In the genomic region with DNA sequence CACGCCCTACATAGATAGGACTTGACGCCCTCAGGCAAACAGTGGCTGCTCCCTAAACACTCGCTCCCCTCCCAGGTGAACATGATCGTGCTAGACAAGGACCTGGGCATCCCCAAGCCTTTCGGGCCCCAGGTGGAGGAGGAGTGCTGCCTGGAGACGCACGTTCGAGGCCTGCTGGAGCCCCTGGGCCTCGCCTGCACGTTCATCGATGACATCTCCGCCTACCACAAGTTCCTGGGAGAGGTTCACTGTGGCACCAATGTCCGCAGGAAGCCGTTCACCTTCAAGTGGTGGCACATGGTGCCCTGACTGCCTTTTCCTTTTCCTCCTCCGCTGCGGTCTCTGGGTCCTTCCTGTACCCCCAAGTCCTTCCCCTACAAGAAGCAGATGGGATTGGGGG, we compare ENCODE assay signal across 23 mouse cellular contexts. TPM values are rescaled to one million over a fixed set of nuclear protein-coding genes. Genes with fewer than 3 reads are reported as not detected.
DNase-seq lines count a peak whose midpoint lies in the region; ATAC-seq and TF ChIP-seq lines count a peak whose summit lies in the region.
"Had no signal": no experiment of that assay in that cellular context is flagged by ENCODE, and none has a peak within 500 bp of the region (broad histone marks: within the 10 kb centered on the region; RNA-seq: fewer than 3 reads in every experiment).

No protein-coding gene starts in this region.

- 0 out of 2 replicates have a peak, but pooled peaks cover 2% of the 10 kb centered on the region for H3K4me1 ChIP-seq in limb, embryonic 15.5 days
- H3K4me1 ChIP-seq in limb, embryonic 10.5 days, result peaks cover 8% of the 10 kb centered on the region; the same call in 1 of the 2 replicates
- H3K4me1 ChIP-seq in forebrain, embryonic 12.5 days, result no peaks in the 10 kb centered on the region
- no peaks in the 10 kb centered on the region; the same call in 1 of the 2 replicates for H3K4me1 ChIP-seq in kidney, adult 2 months (ENCODE audit: control insufficient read depth, insufficient read depth, low read length)
- H3K4me1 ChIP-seq: embryonic facial prominence, embryonic 13.5 days; forebrain, embryonic 13.5 days; hindbrain, embryonic 12.5 days had no signal

- H3K27me3 ChIP-seq in limb, embryonic 15.5 days, result no peaks in the 10 kb centered on the region
- no peaks in the 10 kb centered on the region for H3K27me3 ChIP-seq in limb, embryonic 10.5 days (ENCODE audit: low read depth, poor library complexity, severe bottlenecking)
- H3K27me3 ChIP-seq in C2C12 (ENCODE audit: control insufficient read depth, insufficient read depth, insufficient read length), result no peaks in the 10 kb centered on the region
- no peaks in the 10 kb centered on the region for H3K27me3 ChIP-seq in forebrain, embryonic 12.5 days
- H3K27me3 ChIP-seq in kidney, adult 2 months (replicated peaks; ENCODE audit: control insufficient read depth, insufficient read depth, low read length), result no peaks in the 10 kb centered on the region
- H3K27me3 ChIP-seq: embryonic facial prominence, embryonic 13.5 days; forebrain, embryonic 13.5 days; hindbrain, embryonic 12.5 days; Patski had no signal

- DNase-seq in limb, embryonic 10.5 days (ENCODE audit: low spot score), result no peak
- DNase-seq in T-cell, adult 2 months (ENCODE audit: low spot score), result peak; percentile 52
- peak; percentile 52 for DNase-seq in thymus, postnatal 14 days
- DNase-seq in layer of hippocampus, postnatal 10 days (ENCODE audit: low spot score in 2 of 2), result no peak
- DNase-seq in kidney, adult 2 months, result no peak
- DNase-seq: adrenal gland, adult 2 months; adrenal gland, postnatal 25 days; cerebellum, adult 18-20 months; cerebellum, adult 9-11 months; cerebellum, postnatal 36 days; forebrain, postnatal 0 days; heart, adult 18-20 months; heart, postnatal 10 days; heart, postnatal 4 days had no signal

- H3K9me3 ChIP-seq in limb, embryonic 15.5 days, result no peaks in the 10 kb centered on the region
- no peaks in the 10 kb centered on the region for H3K9me3 ChIP-seq in limb, embryonic 10.5 days (replicated peaks)
- no peaks in the 10 kb centered on the region for H3K9me3 ChIP-seq in forebrain, embryonic 12.5 days
- H3K9me3 ChIP-seq: embryonic facial prominence, embryonic 13.5 days; forebrain, embryonic 13.5 days; heart, embryonic 10.5 days; hindbrain, embryonic 12.5 days had no signal

- H3K9ac ChIP-seq in limb, embryonic 15.5 days, result no peak overlapping the region
- no peak overlapping the region for H3K9ac ChIP-seq in forebrain, embryonic 12.5 days
- H3K9ac ChIP-seq: embryonic facial prominence, embryonic 13.5 days; forebrain, embryonic 13.5 days; forebrain, postnatal 0 days; hindbrain, embryonic 12.5 days had no signal

- no peaks in the 10 kb centered on the region for H3K36me3 ChIP-seq in limb, embryonic 15.5 days
- no peaks in the 10 kb centered on the region for H3K36me3 ChIP-seq in limb, embryonic 10.5 days
- no peaks in the 10 kb centered on the region for H3K36me3 ChIP-seq in C2C12 (ENCODE audit: control insufficient read depth, insufficient read depth)
- H3K36me3 ChIP-seq in forebrain, embryonic 12.5 days (replicated peaks), result no peaks in the 10 kb centered on the region
- H3K36me3 ChIP-seq in kidney, adult 2 months (ENCODE audit: control insufficient read depth, insufficient read depth, low read length), result no peaks in the 10 kb centered on the region
- H3K36me3 ChIP-seq: embryonic facial prominence, embryonic 13.5 days; heart, embryonic 10.5 days; hindbrain, embryonic 12.5 days had no signal

- no peak for TF ChIP-seq CTCF in C2C12 (IDR thresholded peaks at IDR 0.05; ENCODE audit: control insufficient read depth, insufficient read depth, insufficient read length)
- TF ChIP-seq CTCF in kidney, adult 2 months (conservative IDR thresholded peaks at IDR 0.05; ENCODE audit: insufficient read depth, insufficient read length, low read depth, low read length), result no peak

- H3K79me2 ChIP-seq in C2C12 (ENCODE audit: control insufficient read depth, insufficient read depth), result no peaks in the 10 kb centered on the region

- no peak overlapping the region for H3K4me3 ChIP-seq in limb, embryonic 15.5 days
- no peak overlapping the region for H3K4me3 ChIP-seq in limb, embryonic 10.5 days
- H3K4me3 ChIP-seq in C2C12 (ENCODE audit: insufficient read depth, poor library complexity, severe bottlenecking), result no peak overlapping the region
- no peak overlapping the region for H3K4me3 ChIP-seq in forebrain, embryonic 12.5 days (replicated peaks)
- H3K4me3 ChIP-seq in kidney, adult 2 months (ENCODE audit: insufficient read depth, low read depth, low read length), result no peak overlapping the region
- H3K4me3 ChIP-seq: embryonic facial prominence, embryonic 13.5 days; forebrain, embryonic 13.5 days; heart, embryonic 10.5 days; hindbrain, embryonic 12.5 days had no signal

- ATAC-seq in limb, embryonic 15.5 days (ENCODE audit: insufficient number of reproducible peaks, low FRiP score, low TSS enrichment, low read depth), result 0 out of 2 replicates have a peak, but pooled peaks have one; percentile 30
- ATAC-seq in forebrain, embryonic 12.5 days (ENCODE audit: low FRiP score), result no peak
- ATAC-seq: forebrain, embryonic 13.5 days; forebrain, postnatal 0 days; hindbrain, embryonic 16.5 days; Patski had no signal

- H3K27ac ChIP-seq in limb, embryonic 15.5 days, result no peak overlapping the region
- no peak overlapping the region for H3K27ac ChIP-seq in limb, embryonic 10.5 days
- H3K27ac ChIP-seq in forebrain, embryonic 12.5 days, result no peak overlapping the region
- no peak overlapping the region for H3K27ac ChIP-seq in kidney, adult 2 months (ENCODE audit: insufficient read depth, low read depth, low read length)
- H3K27ac ChIP-seq: embryonic facial prominence, embryonic 13.5 days; forebrain, embryonic 13.5 days; heart, embryonic 10.5 days; hindbrain, embryonic 12.5 days had no signal

- no peaks in the 10 kb centered on the region for H3K79me3 ChIP-seq in C2C12 (ENCODE audit: low read depth)

- peak overlapping the region; percentile 9 for H3ac ChIP-seq in C2C12 (ENCODE audit: control insufficient read depth, insufficient read length, low read depth)

- 84% methylated on average over 16 of the region's 16 CpGs for whole genome bisulfite sequencing in limb, embryonic 15.5 days
- WGBS in limb, embryonic 10.5 days, result 88% methylated on average over 16 of the region's 16 CpGs
- 88% methylated on average over 16 of the region's 16 CpGs for WGBS in forebrain, embryonic 12.5 days
- 92% methylated on average over 16 of the region's 16 CpGs for WGBS in kidney, adult 2 months

- TF ChIP-seq POLR2A in kidney, adult 2 months (IDR thresholded peaks at IDR 0.05; ENCODE audit: low read depth, low read length), result no peak

- no peak overlapping the region for H3K4me2 ChIP-seq in limb, embryonic 15.5 days
- H3K4me2 ChIP-seq in forebrain, embryonic 12.5 days, result no peak overlapping the region
- H3K4me2 ChIP-seq: embryonic facial prominence, embryonic 13.5 days; forebrain, embryonic 13.5 days; hindbrain, embryonic 12.5 days had no signal

TF ChIP-seq in C2C12, 6 proteins besides CTCF, POLR2A, EP300 and RAD21:
- TF ChIP-seq CEBPB (IDR thresholded peaks at IDR 0.05; ENCODE audit: low read depth) (no peak), MAX (IDR thresholded peaks at IDR 0.05) (no peak), MYOD1 (IDR thresholded peaks at IDR 0.05; ENCODE audit: control insufficient read depth, insufficient read length, low read depth) (no peak), FOSL1 (IDR thresholded peaks at IDR 0.05; ENCODE audit: insufficient read depth, low read length, poor library complexity, severe bottlenecking) (no peak), USF1 (IDR thresholded peaks at IDR 0.05; ENCODE audit: low read depth) (no peak), MYOG (IDR thresholded peaks at IDR 0.05; ENCODE audit: control insufficient read depth, extremely low read depth, insufficient read length) (no peak)

RNA-seq across cellular contexts. Expression of a gene that starts 11.4 kb away (rescaled TPM):
- polyA plus RNA-seq in limb, embryonic 15.5 days (2015; fragmentation: Nextera tagmentation; extraction: Ambion mirVana), result 333 and 348 TPM in 2 replicates
- polyA plus RNA-seq in limb, embryonic 10.5 days (2016; fragmentation: Nextera tagmentation; extraction: Ambion mirVana), result 428 and 436 TPM in 2 replicates
- polyA plus RNA-seq in C2C12 (2012; fragmentation: generic; extraction: Trizol), result 370 TPM
- 100 to 1,000 TPM; 202 to 204 TPM for total RNA-seq in layer of hippocampus, postnatal 10 days (2021)
- polyA plus RNA-seq in forebrain, embryonic 12.5 days (2016; fragmentation: Nextera tagmentation; extraction: Ambion mirVana), result 380 and 396 TPM in 2 replicates
- 655 and 703 TPM in 2 replicates for polyA plus RNA-seq in kidney, adult 2 months (2012; rRNA removed)

RNA-seq across cellular contexts. Expression of a gene that starts 37.1 kb away (rescaled TPM):
- polyA plus RNA-seq in limb, embryonic 15.5 days (2015; fragmentation: Nextera tagmentation; extraction: Ambion mirVana), result 37.3 and 41.0 TPM in 2 replicates
- 33.9 and 44.0 TPM in 2 replicates for polyA plus RNA-seq in limb, embryonic 10.5 days (2016; fragmentation: Nextera tagmentation; extraction: Ambion mirVana)
- polyA plus RNA-seq in C2C12 (2012; fragmentation: generic; extraction: Trizol), result 17.1 TPM
- total RNA-seq in layer of hippocampus, postnatal 10 days (2021), result 100 to 1,000 TPM; 233 to 238 TPM
- 75.5 and 82.3 TPM in 2 replicates for polyA plus RNA-seq in forebrain, embryonic 12.5 days (2016; fragmentation: Nextera tagmentation; extraction: Ambion mirVana)
- polyA plus RNA-seq in kidney, adult 2 months (2012; rRNA removed), result 46.3 and 56.0 TPM in 2 replicates

RNA-seq across cellular contexts. Expression of a gene that starts 43.5 kb away (rescaled TPM):
- 4.3 and 10.5 TPM in 2 replicates for polyA plus RNA-seq in limb, embryonic 15.5 days (2015; fragmentation: Nextera tagmentation; extraction: Ambion mirVana)
- 0.05 and 0.33 TPM in 2 replicates for polyA plus RNA-seq in limb, embryonic 10.5 days (2016; fragmentation: Nextera tagmentation; extraction: Ambion mirVana)
- 2.1 TPM for polyA plus RNA-seq in C2C12 (2012; fragmentation: generic; extraction: Trizol)
- 1 to 10 TPM; 8.0 to 9.6 TPM for total RNA-seq in layer of hippocampus, postnatal 10 days (2021)
- polyA plus RNA-seq in forebrain, embryonic 12.5 days (2016; fragmentation: Nextera tagmentation; extraction: Ambion mirVana), result 0.45 and 0.74 TPM in 2 replicates
- polyA plus RNA-seq in kidney, adult 2 months (2012; rRNA removed), result 4.9 and 5.1 TPM in 2 replicates

Comparison
In these comparisons a context has a peak if more than half of its experiments do, and no peak if none do; other contexts are left out.
1. DNase-seq: peak in T-cell, adult 2 months (single experiment) and thymus, postnatal 14 days (single experiment); none in limb, embryonic 10.5 days (single experiment), layer of hippocampus, postnatal 10 days (0 of 2) and kidney, adult 2 months (single experiment).